Mouse (Mus musculus) heart, embryonic 13.5 days (tissue): ENCODE results near the gene Sema3a. TPM values are rescaled to one million over a fixed set of nuclear protein-coding genes. Genes with fewer than 3 reads are reported as not detected.
"Not testable (repeated sequence)": the region's sequence is repeated elsewhere in the genome, so short reads cannot be mapped to it uniquely, and the experiment has no call there.

Source experiments
- ATAC-seq: fragments of 200-750 bp; cut with Nextera tagmentation; 2 replicates; pipeline ENCODE4 v1.8.0; 2017; ENCODE audit warnings: moderate TSS enrichment; ENCODE audit not compliant: insufficient number of reproducible peaks, low FRiP score, low TSS enrichment; ENCODE audit errors: extremely low read depth
- H3K27ac ChIP-seq: fragments of 300-500 bp; sonication (generic); replicated peaks from 2 replicates; pipeline ENCODE4 v1.5.1; 2015; ENCODE audit warnings: moderate library complexity, mild to moderate bottlenecking, inconsistent platforms
- H3K27me3 ChIP-seq: fragments of 300-500 bp; sonication (generic); replicated peaks from 2 replicates; pipeline ENCODE4 v1.6.1; 2015; ENCODE audit warnings: mild to moderate bottlenecking, inconsistent platforms
- H3K36me3 ChIP-seq: fragments of 300-500 bp; sonication (generic); 2 replicates; pipeline ENCODE4 v1.6.1; 2015; ENCODE audit warnings: mild to moderate bottlenecking, inconsistent platforms
- H3K4me1 ChIP-seq: fragments of 300-500 bp; sonication (generic); 2 replicates; pipeline ENCODE4 v1.6.1; 2015; ENCODE audit warnings: inconsistent platforms
- H3K4me2 ChIP-seq: fragments of 300-500 bp; sonication (generic); 2 replicates; pipeline ENCODE4 v1.6.1; 2015; ENCODE audit warnings: inconsistent platforms, mild to moderate bottlenecking, moderate library complexity
- H3K4me3 ChIP-seq: fragments of 300-500 bp; sonication (generic); 2 replicates; pipeline ENCODE4 v1.5.1; 2015; ENCODE audit warnings: moderate library complexity, mild to moderate bottlenecking, inconsistent platforms
- H3K9ac ChIP-seq: fragments of 300-500 bp; sonication (generic); 2 replicates; pipeline ENCODE4 v1.6.1; 2015; ENCODE audit warnings: inconsistent platforms, mild to moderate bottlenecking, moderate library complexity
- H3K9me3 ChIP-seq: fragments of 300-500 bp; sonication (generic); 2 replicates; pipeline ENCODE4 v1.6.1; 2016; ENCODE audit warnings: inconsistent platforms
- WGBS: fragments of 180-500 bp; shearing (Covaris S2); methylation state at CpG from one replicate; pipeline ENCODE4 v1.1.7; 2015; ENCODE audit warnings: mixed read lengths; 5-methylcytosine and 5-hydroxymethylcytosine counted together
- polyA plus RNA-seq: library from polyadenylated mRNA; unstranded; fragments of >200 nt; fragmentation: Nextera tagmentation; extraction: Ambion mirVana; gene quantifications from 2 replicates; pipeline ENCODE4 v1.2.1, GENCODE M21; 2015

Sema3a gene
- polyA plus RNA-seq, 1 experiment from 2014 or later: 14.5 TPM

DNA sequence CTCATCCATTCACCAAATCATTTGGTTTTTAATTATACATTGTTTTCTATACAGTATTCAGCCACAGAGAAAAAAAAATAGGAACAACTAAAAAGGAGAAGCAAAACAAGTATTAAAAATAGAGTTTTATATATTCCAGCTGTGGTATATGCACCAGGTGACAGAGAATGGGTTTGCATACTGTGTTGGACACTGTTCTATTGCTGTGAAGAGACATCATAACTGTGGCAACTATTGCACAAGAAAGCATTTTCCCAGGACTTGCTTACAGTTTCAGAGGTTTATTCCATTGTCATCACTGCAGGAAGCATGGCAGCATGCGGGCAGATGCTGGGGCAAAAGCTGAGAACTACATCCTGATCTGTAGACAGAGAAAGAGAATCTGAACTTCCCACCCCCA lies 425.7 kb downstream of the Sema3a start:
- Histone ChIP-seq H3K4me2 (no peak overlapping the region), H3K9ac (no peak overlapping the region), H3K4me3 (no peak overlapping the region), H3K4me1 (peaks cover 31% of the 10 kb centered on the region), H3K9me3 (no peaks in the 10 kb centered on the region), H3K27ac (no peak overlapping the region), H3K27me3 (no peaks in the 10 kb centered on the region), H3K36me3 (peaks cover 3% of the 10 kb centered on the region; the same call in 1 of the 2 replicates)
- ATAC-seq: no peak
- 80% methylated on average over 1 of the region's 1 CpGs for WGBS

DNA sequence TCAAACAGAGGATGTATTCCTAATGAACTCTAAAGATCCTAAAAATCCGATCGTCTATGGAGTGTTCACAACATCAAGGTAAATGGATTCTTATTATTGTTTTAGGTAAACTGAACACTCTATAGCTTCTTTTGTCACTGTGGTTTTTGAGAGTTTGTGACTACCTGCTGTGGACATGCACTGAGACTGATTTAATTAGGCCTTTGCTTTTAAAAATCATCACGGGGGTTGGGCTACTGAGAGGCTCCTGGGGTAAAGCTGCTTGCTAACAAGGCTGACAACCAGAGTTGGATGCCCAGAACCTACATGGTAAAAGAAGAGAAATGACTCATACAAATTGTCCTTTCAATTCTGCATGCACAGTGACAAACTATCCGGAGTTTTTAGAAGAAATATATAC lies 432.0 kb downstream of the Sema3a start:
- Histone ChIP-seq H3K27me3 (no peaks in the 10 kb centered on the region), H3K4me2 (no peak overlapping the region), H3K4me1 (no peaks in the 10 kb centered on the region), H3K9ac (no peak overlapping the region), H3K27ac (no peak overlapping the region), H3K4me3 (no peak overlapping the region), H3K36me3 (no peaks in the 10 kb centered on the region), H3K9me3 (no peaks in the 10 kb centered on the region)
- ATAC-seq: no peak
- whole genome bisulfite sequencing: 70% methylated on average over 4 of the region's 4 CpGs

DNA sequence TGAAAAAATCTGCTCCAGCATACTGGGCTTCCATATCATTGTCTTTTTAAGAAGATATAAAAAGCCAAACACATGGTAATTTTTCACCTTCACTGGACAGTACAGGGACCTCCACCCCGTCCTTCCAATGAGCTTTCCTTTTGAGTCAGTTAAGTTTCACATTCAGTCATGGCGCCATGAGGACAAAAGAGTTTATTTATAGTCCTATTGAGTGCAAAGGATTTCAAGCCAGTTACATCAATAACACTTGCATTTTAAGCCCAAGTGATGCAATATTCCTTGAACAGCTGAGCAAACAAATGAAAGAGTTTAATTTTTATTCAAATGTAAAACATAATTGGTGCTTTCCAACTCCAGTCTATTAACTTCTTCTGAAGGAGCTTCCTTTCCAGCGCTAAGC lies 448.7 kb downstream of the Sema3a start:
- Histone ChIP-seq H3K4me2 (no peak overlapping the region), H3K27me3 (no peaks in the 10 kb centered on the region), H3K4me1 (no peaks in the 10 kb centered on the region), H3K36me3 (peaks cover 11% of the 10 kb centered on the region), H3K27ac (no peak overlapping the region), H3K9ac (no peak overlapping the region), H3K4me3 (no peak overlapping the region), H3K9me3 (no peaks in the 10 kb centered on the region)
- 74% methylated on average over 3 of the region's 3 CpGs for WGBS
- ATAC-seq: no peak

DNA sequence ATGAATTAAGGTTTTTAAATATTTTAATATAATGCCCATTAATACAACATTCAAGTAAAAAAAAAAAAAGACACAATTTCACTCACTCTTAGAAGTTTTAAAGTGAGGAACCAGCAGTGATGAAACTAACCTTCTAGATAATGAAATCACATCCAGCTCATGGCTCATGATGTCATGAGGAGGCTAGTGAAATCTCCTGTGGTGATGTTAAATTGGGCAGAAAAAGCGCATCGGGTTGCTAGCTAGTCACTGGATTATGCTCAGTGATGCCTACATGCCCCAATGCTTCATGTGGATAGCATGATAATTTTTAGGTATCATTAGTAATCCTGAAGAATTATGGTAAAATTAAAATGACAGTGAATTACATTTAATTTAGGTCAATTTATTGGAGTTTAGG lies 453.9 kb downstream of the Sema3a start:
- Histone ChIP-seq H3K9ac (no peak overlapping the region), H3K4me2 (no peak overlapping the region), H3K9me3 (no peaks in the 10 kb centered on the region), H3K27ac (no peak overlapping the region), H3K36me3 (no peaks in the 10 kb centered on the region), H3K27me3 (no peaks in the 10 kb centered on the region), H3K4me1 (no peaks in the 10 kb centered on the region), H3K4me3 (no peak overlapping the region)
- WGBS: 90% methylated on average over 2 of the region's 2 CpGs
- ATAC-seq: no peak

DNA sequence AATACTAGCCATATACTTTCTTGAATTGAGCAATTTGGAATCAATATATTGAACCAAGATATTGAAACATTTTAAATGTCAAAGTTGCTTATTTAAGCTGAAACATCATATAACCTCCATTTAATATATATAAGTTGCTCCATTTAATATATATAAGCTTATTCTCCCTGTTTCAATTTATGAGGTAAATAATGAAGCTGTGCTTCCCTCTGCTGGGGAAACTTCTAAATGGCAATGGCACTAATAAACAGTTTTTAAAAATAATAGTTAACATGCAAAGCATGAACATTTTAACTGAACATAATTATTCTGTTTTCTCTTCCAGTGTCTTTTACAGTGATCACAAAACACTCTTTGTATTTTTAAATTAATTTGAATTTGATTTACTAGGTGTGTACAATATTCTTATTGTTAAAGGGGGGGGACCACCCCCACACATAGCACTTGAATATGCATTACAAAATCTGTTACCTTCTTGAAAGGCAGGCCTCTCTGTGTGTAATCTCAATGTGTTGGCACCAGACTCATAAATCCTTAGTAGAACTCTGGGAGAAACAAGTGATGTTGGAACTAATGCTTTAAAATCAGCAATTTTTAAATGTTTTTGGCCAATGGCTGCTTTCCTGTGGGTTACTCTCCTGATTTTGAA lies 460.5 kb downstream of the Sema3a start:
- Histone ChIP-seq H3K4me2 (no peak overlapping the region), H3K4me3 (no peak overlapping the region), H3K9me3 (no peaks in the 10 kb centered on the region), H3K4me1 (no peaks in the 10 kb centered on the region), H3K27ac (no peak overlapping the region), H3K9ac (no peak overlapping the region), H3K36me3 (no peaks in the 10 kb centered on the region), H3K27me3 (no peaks in the 10 kb centered on the region)
- ATAC-seq: no peak

DNA sequence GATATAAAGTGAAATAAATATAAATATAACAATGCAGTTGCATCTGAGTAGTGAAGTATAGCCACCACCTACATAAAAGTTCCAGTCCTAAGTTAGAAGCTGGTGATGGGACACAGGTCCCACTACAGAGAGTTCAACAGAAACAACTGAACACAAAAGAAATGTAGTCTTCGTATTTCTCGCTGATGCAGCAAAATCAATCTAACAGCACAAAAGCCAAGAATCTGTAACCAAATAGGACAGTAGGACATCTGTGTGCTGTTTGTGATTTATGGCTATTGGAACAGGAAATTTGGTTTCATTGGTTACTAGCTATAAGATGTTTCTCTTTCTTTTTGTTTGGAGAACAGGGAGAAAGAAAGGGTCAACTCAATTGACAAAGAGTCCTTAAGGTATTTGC lies 469.2 kb downstream of the Sema3a start:
- 79% methylated on average over 2 of the region's 2 CpGs for WGBS
- H3K9ac ChIP-seq: no peak overlapping the region
- no peaks in the 10 kb centered on the region for H3K4me1 ChIP-seq
- no peak overlapping the region for H3K4me2 ChIP-seq
- no peak overlapping the region for H3K4me3 ChIP-seq
- no peaks in the 10 kb centered on the region for H3K27me3 ChIP-seq
- H3K36me3 ChIP-seq: peaks cover 8% of the 10 kb centered on the region
- no peaks in the 10 kb centered on the region for H3K9me3 ChIP-seq
- ATAC-seq: no peak
- H3K27ac ChIP-seq: no peak overlapping the region

DNA sequence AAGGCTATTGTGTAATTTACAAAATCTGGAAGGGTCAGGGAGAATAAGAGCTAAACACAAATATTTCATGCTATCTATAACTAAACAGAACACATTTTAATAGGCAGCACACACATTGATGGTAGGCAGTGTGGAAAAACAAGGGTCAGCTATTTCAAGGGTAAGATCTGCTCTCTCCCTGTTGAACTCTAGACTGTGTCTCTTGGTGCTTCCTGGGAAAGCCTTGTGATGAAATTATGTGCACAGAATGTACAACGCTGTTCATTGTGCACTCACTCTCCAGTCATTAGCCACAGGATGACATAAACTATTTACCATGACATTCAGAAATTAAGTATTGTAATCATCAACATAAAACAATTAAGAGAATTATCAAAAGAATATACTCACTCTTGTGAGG lies 486.4 kb downstream of the Sema3a start:
- WGBS: 69% methylated on average over 1 of the region's 1 CpGs
- Histone ChIP-seq H3K9ac (no peak overlapping the region), H3K27me3 (no peaks in the 10 kb centered on the region), H3K4me3 (no peak overlapping the region), H3K36me3 (no peaks in the 10 kb centered on the region), H3K9me3 (no peaks in the 10 kb centered on the region), H3K4me2 (no peak overlapping the region), H3K27ac (no peak overlapping the region), H3K4me1 (no peaks in the 10 kb centered on the region)
- no peak for ATAC-seq

DNA sequence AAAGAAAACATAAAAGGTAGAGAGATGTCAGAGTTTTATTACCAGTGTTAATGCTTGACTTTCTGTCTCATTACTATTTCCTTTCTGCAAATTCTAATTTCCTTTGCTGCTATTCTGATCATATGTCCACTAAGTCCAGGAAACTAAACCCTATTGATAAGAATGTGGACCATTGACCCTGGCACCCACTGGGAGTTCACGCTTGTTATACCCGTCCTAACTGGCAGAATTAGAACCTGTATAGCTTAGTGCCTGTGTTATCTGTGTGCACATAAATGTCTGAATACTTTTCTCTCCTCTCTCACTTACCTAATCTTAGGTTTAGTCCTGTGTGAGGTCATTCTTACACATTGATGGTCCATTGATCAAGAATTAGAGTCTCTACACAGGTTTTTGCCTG lies 486.9 kb downstream of the Sema3a start:
- H3K9me3 ChIP-seq: no peaks in the 10 kb centered on the region
- no peak for ATAC-seq
- no peak overlapping the region for H3K9ac ChIP-seq
- WGBS: 60% methylated on average over 2 of the region's 2 CpGs
- H3K27ac ChIP-seq: no peak overlapping the region
- H3K36me3 ChIP-seq: no peaks in the 10 kb centered on the region
- no peak overlapping the region for H3K4me2 ChIP-seq
- H3K27me3 ChIP-seq: no peaks in the 10 kb centered on the region
- H3K4me1 ChIP-seq: no peaks in the 10 kb centered on the region
- no peak overlapping the region for H3K4me3 ChIP-seq

DNA sequence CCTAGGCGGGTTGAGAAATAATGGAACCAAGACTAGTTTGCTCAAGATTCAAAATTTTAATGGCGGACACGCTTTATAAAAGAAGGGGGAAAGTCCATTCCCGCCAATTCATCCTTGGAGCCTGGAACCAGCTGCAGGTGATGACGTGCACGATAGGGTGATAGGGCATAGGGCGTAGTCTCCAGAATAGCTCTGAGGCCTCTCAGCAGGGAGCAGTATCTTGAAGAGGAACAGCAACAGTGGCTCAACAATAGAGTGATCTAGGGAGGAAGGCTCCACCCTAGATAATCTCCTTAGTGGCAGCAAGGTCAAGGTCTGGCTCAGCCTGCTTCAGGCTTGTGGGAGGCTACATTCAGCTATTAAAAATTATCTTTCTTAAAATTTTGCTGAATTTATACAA lies 489.4 kb downstream of the Sema3a start:
- not testable (repeated sequence) for H3K9ac ChIP-seq, H3K27ac ChIP-seq, H3K4me1 ChIP-seq, H3K4me2 ChIP-seq, H3K9me3 ChIP-seq, ATAC-seq, H3K36me3 ChIP-seq, H3K4me3 ChIP-seq, H3K27me3 ChIP-seq
- WGBS: 68% methylated on average over 7 of the region's 7 CpGs

DNA sequence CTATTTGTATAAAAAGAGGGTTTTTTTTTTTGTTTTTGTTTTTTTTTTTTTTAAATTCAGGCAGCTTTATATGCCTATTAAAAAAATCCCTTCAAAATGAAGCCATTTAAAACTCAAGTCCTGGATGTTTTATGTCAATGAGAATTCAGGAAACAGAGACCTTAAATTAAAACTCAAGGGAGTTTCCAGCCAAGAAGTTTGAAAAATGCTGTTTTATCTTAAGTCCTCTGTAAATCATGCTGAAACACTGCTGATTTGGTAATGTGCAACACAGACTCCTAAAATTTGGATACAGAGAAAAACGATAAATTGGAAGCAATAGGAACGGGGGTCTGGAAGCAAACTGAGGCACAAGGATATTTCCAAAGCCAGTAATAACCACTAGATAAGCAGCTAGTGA lies 490.7 kb downstream of the Sema3a start:
- Histone ChIP-seq H3K36me3 (no peaks in the 10 kb centered on the region), H3K27me3 (no peaks in the 10 kb centered on the region), H3K9ac (no peak overlapping the region), H3K9me3 (no peaks in the 10 kb centered on the region), H3K4me1 (no peaks in the 10 kb centered on the region), H3K4me2 (no peak overlapping the region), H3K27ac (no peak overlapping the region), H3K4me3 (no peak overlapping the region)
- no peak for ATAC-seq
- WGBS: 66% methylated on average over 2 of the region's 2 CpGs

DNA sequence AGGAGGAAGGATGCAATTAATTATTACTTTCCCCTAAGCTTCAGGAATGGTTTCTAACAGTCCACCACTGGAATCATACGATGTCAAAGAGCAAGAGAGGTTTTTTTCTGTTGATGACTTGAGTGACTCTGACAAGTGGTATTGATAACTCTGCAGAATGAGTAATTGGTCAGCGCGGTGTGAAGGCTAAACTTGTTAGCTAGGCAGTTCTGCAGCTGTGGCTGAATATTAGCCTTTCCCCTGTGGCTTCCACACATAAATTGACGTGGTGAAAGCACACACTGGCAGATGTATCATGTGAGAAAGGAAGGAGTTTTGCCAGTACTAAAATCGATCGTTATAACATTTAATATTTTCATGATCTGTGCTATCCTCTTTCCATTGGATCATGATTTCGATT lies 497.4 kb downstream of the Sema3a start:
- H3K36me3 ChIP-seq: no peaks in the 10 kb centered on the region
- H3K9ac ChIP-seq: no peak overlapping the region
- 0 out of 2 replicates have a peak, but pooled peaks cover 4% of the 10 kb centered on the region for H3K4me1 ChIP-seq
- H3K4me3 ChIP-seq: no peak overlapping the region
- no peak for ATAC-seq
- no peaks in the 10 kb centered on the region for H3K9me3 ChIP-seq
- H3K4me2 ChIP-seq: no peak overlapping the region
- 70% methylated on average over 7 of the region's 7 CpGs for WGBS
- no peak overlapping the region for H3K27ac ChIP-seq
- H3K27me3 ChIP-seq: 0 out of 2 replicates have a peak, but pooled peaks cover 4% of the 10 kb centered on the region

DNA sequence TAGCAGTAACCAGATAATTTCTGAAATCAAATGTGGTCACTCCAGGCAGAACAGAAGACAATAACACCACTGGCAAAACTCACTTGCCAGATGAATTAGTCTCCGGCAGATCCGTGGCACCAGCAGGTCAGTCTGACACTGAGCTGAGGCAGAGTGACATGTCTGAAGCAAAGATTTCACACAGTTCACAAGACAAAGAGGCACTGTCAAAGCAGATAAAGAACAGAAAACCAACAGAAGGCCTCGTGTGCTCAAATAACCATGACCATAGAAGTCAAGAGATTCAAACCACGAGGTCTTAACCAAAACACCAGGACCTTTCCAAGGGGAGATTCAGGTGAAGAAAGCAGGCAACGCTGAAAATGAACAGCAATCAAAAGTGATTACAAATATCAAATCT lies 499.5 kb downstream of the Sema3a start:
- Histone ChIP-seq H3K4me1 (peaks cover 8% of the 10 kb centered on the region; the same call in 1 of the 2 replicates), H3K27me3 (peaks cover 9% of the 10 kb centered on the region; the same call in 1 of the 2 replicates), H3K36me3 (no peaks in the 10 kb centered on the region), H3K4me2 (no peak overlapping the region), H3K27ac (no peak overlapping the region), H3K4me3 (no peak overlapping the region), H3K9me3 (no peaks in the 10 kb centered on the region), H3K9ac (no peak overlapping the region)
- no peak for ATAC-seq
- WGBS: 33% methylated on average over 5 of the region's 5 CpGs
